Mouse (Mus musculus): ENCODE results near the gene Arih2. TPM values are rescaled to one million over a fixed set of nuclear protein-coding genes. Genes with fewer than 3 reads are reported as not detected.

The Arih2 gene
- polyA plus RNA-seq, 1 experiment from 2014 or later: 19.8 TPM

- Histone ChIP-seq H3K27me3 (ENCODE audit: insufficient read depth, low read length) (no peaks in the 10 kb centered on the region), H3K36me3 (replicated peaks; ENCODE audit: insufficient read depth, low read length) (peaks cover 18% of the 10 kb centered on the region), H3K4me3 (ENCODE audit: low read depth, low read length) (no peak overlapping the region), H3K4me1 (ENCODE audit: insufficient read depth) (peaks cover 11% of the 10 kb centered on the region), H3K9ac (replicated peaks) (no peak overlapping the region), H3K27ac (ENCODE audit: low read depth) (no peak overlapping the region), H3K9me3 (ENCODE audit: low read length) (no peaks in the 10 kb centered on the region), H3K4me2 (ENCODE audit: low read depth, low read length) (no peak overlapping the region)
- DNase-seq (no peak), ATAC-seq (no peak)
- TF ChIP-seq CTCF (IDR thresholded peaks at IDR 0.05; ENCODE audit: low read depth): no peak
- TF ChIP-seq EP300 (IDR thresholded peaks at IDR 0.05; ENCODE audit: low read depth): no peak
- WGBS (ENCODE audit: insufficient replicate concordance): 84% methylated on average over 37 of the region's 37 CpGs
These were observed 73.6 kb downstream of the Arih2 start for GRCm38 (mm10) chr9:108575321-108576297.

DNA sequence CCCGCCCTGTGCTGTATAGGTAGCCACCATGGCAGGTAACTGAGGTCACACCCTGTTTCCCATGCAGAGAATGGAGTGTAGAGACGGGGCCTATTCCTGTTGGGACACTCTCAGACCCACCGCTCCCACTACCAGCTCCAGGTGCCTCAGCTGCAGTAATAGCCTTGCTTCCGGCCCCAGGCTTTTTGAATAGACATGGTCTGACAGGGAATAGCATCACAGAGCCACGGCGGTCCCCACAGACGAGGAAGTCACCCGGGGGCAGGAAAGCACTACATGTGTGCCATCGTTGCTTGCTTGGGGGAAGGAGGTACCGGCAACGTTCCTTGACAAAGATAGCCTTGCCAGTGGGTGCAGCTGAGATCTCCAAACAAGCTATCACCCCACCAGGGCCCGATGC is 74.3 kb downstream of the Arih2 start:
- Histone ChIP-seq H3K27ac (ENCODE audit: low read depth) (no peak overlapping the region), H3K4me1 (ENCODE audit: insufficient read depth) (peaks cover 18% of the 10 kb centered on the region), H3K4me2 (ENCODE audit: low read depth, low read length) (no peak overlapping the region), H3K36me3 (replicated peaks; ENCODE audit: insufficient read depth, low read length) (peaks cover 18% of the 10 kb centered on the region), H3K9ac (replicated peaks) (no peak overlapping the region), H3K27me3 (ENCODE audit: insufficient read depth, low read length) (no peaks in the 10 kb centered on the region), H3K9me3 (ENCODE audit: low read length) (no peaks in the 10 kb centered on the region), H3K4me3 (ENCODE audit: low read depth, low read length) (no peak overlapping the region)
- DNase-seq (no peak), ATAC-seq (no peak)
- no peak for TF ChIP-seq EP300 (IDR thresholded peaks at IDR 0.05; ENCODE audit: low read depth)
- no peak for TF ChIP-seq CTCF (IDR thresholded peaks at IDR 0.05; ENCODE audit: low read depth)
- WGBS (ENCODE audit: insufficient replicate concordance): 77% methylated on average over 12 of the region's 12 CpGs

- TF ChIP-seq EP300 (IDR thresholded peaks at IDR 0.05; ENCODE audit: low read depth): no peak
- peak; percentile 74 for TF ChIP-seq CTCF (IDR thresholded peaks at IDR 0.05; ENCODE audit: low read depth)
- no peak overlapping the region for H3K27ac ChIP-seq (ENCODE audit: low read depth)
- no peak overlapping the region for H3K9ac ChIP-seq (replicated peaks)
- peaks cover 18% of the 10 kb centered on the region for H3K36me3 ChIP-seq (replicated peaks; ENCODE audit: insufficient read depth, low read length)
- no peak overlapping the region for H3K4me3 ChIP-seq (ENCODE audit: low read depth, low read length)
- DNase-seq: peak; percentile 78
- no peaks in the 10 kb centered on the region for H3K27me3 ChIP-seq (ENCODE audit: insufficient read depth, low read length)
- no peaks in the 10 kb centered on the region for H3K9me3 ChIP-seq (ENCODE audit: low read length)
- peaks cover 17% of the 10 kb centered on the region for H3K4me1 ChIP-seq (ENCODE audit: insufficient read depth)
- ATAC-seq: no peak
- no peak overlapping the region for H3K4me2 ChIP-seq (ENCODE audit: low read depth, low read length)
- WGBS (ENCODE audit: insufficient replicate concordance): 66% methylated on average over 26 of the region's 26 CpGs
These were observed 75.2 kb downstream of the Arih2 start for GRCm38 (mm10) chr9:108573774-108574690.

DNA sequence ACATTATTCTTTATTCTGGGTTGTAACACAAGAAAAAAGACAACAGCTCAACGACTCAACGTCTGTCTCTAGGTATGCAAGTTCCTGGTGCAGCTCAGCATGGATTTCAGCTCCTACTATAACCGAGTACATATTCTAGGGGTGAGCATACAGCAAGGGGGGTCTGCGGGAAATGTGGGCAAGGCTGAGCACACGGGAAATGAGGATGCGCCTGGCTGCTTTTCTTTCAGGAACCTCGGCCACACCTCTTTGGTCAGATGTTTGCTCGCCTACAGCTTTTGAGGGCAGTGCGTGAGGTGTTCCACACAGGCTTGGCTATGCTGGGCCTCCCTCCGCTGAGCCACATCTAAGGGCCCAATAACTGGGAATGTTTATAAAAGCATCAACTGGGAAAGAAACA is 76.9 kb downstream of the Arih2 start:
- Histone ChIP-seq H3K9ac (replicated peaks) (no peak overlapping the region), H3K36me3 (replicated peaks; ENCODE audit: insufficient read depth, low read length) (peaks cover 18% of the 10 kb centered on the region), H3K9me3 (ENCODE audit: low read length) (no peaks in the 10 kb centered on the region), H3K4me3 (ENCODE audit: low read depth, low read length) (no peak overlapping the region), H3K4me2 (ENCODE audit: low read depth, low read length) (no peak overlapping the region), H3K27me3 (ENCODE audit: insufficient read depth, low read length) (no peaks in the 10 kb centered on the region), H3K27ac (ENCODE audit: low read depth) (no peak overlapping the region), H3K4me1 (ENCODE audit: insufficient read depth) (peaks cover 26% of the 10 kb centered on the region)
- ATAC-seq: no peak
- no peak for DNase-seq
- TF ChIP-seq EP300 (IDR thresholded peaks at IDR 0.05; ENCODE audit: low read depth) (no peak), CTCF (IDR thresholded peaks at IDR 0.05; ENCODE audit: low read depth) (no peak)
- 83% methylated on average over 10 of the region's 10 CpGs for WGBS (ENCODE audit: insufficient replicate concordance)

DNA sequence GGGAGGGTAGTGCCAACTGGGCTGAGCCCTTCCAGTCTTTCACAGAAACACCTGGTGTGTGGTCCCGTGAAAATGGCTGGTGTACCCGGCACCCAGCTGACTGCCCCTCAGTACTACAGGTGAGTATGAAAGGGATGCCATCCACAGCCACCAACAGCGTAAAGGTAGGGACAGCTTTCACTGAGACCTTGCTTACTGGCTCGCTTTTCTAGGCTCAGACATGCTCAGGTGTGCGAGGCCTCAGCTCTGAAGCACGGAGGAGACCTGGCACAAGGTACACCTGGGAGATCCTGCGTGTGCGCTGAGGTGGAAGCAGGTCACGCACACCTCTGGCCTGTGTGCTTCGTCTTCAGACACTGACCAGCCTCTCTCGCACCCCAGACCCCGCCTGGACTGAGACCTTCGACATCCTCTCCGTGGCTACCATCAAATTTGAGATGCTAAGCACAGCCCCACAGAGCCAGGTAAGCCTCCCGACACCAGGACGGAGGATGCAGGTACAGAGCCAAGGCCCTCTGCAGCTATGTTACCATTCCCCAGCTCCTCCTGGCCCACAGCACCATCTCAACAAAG is 77.7 kb downstream of the Arih2 start:
- Histone ChIP-seq H3K36me3 (replicated peaks; ENCODE audit: insufficient read depth, low read length) (peaks cover 18% of the 10 kb centered on the region), H3K27me3 (ENCODE audit: insufficient read depth, low read length) (no peaks in the 10 kb centered on the region), H3K27ac (ENCODE audit: low read depth) (no peak overlapping the region), H3K9me3 (ENCODE audit: low read length) (no peaks in the 10 kb centered on the region), H3K4me2 (ENCODE audit: low read depth, low read length) (no peak overlapping the region), H3K4me3 (ENCODE audit: low read depth, low read length) (no peak overlapping the region), H3K4me1 (ENCODE audit: insufficient read depth) (peaks cover 26% of the 10 kb centered on the region), H3K9ac (replicated peaks) (no peak overlapping the region)
- no peak for DNase-seq
- TF ChIP-seq CTCF (IDR thresholded peaks at IDR 0.05; ENCODE audit: low read depth): no peak
- TF ChIP-seq EP300 (IDR thresholded peaks at IDR 0.05; ENCODE audit: low read depth): no peak
- WGBS (ENCODE audit: insufficient replicate concordance): 87% methylated on average over 16 of the region's 16 CpGs
- ATAC-seq: no peak
